Comparison of ENCODE assay signal across 19 mouse cellular contexts in genomic region chr9:98366075-98366474, GRCm38 (mm10). TPM values are rescaled to one million over a fixed set of nuclear protein-coding genes. Genes with fewer than 3 reads are reported as not detected.
"Had no signal": no experiment of that assay in that cellular context is flagged by ENCODE, and none has a peak within 500 bp of the region (broad histone marks: within the 10 kb centered on the region; RNA-seq: fewer than 3 reads in every experiment).

No protein-coding gene starts in this region.

- H3K27me3 ChIP-seq: midbrain, embryonic 12.5 days; neural tube, embryonic 13.5 days; neural tube, embryonic 15.5 days had no signal

- H3K36me3 ChIP-seq: midbrain, embryonic 10.5 days; midbrain, embryonic 12.5 days; neural tube, embryonic 13.5 days; neural tube, embryonic 15.5 days had no signal

- H3K27ac ChIP-seq: midbrain, embryonic 10.5 days; midbrain, embryonic 12.5 days; neural tube, embryonic 13.5 days; neural tube, embryonic 15.5 days had no signal

- H3K4me3 ChIP-seq: midbrain, embryonic 10.5 days; midbrain, embryonic 12.5 days; myocyte; neural tube, embryonic 13.5 days; neural tube, embryonic 15.5 days had no signal

- H3K4me2 ChIP-seq: lung, embryonic 14.5 days; midbrain, embryonic 12.5 days; neural tube, embryonic 13.5 days; neural tube, embryonic 15.5 days had no signal

- H3K9ac ChIP-seq: lung, embryonic 14.5 days; midbrain, embryonic 12.5 days; neural tube, embryonic 13.5 days; neural tube, embryonic 15.5 days had no signal

- H3K9me3 ChIP-seq: midbrain, embryonic 10.5 days; midbrain, embryonic 12.5 days; neural tube, embryonic 13.5 days; neural tube, embryonic 15.5 days had no signal

- DNase-seq: lung, adult 18-20 months; lung, embryonic 14.5 days; lung, postnatal 10 days; lung, postnatal 4 days; retina, postnatal 1 day; right cerebral cortex, adult 18-20 months; right cerebral cortex, postnatal 25 days; right cerebral cortex, postnatal 4 days; spleen, adult 18-20 months; thymus, adult 18-20 months; thymus, postnatal 14 days; thymus, postnatal 36 days had no signal

- ATAC-seq: midbrain, embryonic 16.5 days had no signal

RNA-seq across cellular contexts. Expression of gene Rbp1, which starts 56.7 kb away (rescaled TPM):
- total RNA-seq: megakaryocyte, adult 5-6 weeks had no signal
